Mouse (Mus musculus): ENCODE results near the gene Foxk2.
A peak's percentile ranks its signal among the peaks of the same experiment; 100 is the strongest.

Gene Foxk2

DNA sequence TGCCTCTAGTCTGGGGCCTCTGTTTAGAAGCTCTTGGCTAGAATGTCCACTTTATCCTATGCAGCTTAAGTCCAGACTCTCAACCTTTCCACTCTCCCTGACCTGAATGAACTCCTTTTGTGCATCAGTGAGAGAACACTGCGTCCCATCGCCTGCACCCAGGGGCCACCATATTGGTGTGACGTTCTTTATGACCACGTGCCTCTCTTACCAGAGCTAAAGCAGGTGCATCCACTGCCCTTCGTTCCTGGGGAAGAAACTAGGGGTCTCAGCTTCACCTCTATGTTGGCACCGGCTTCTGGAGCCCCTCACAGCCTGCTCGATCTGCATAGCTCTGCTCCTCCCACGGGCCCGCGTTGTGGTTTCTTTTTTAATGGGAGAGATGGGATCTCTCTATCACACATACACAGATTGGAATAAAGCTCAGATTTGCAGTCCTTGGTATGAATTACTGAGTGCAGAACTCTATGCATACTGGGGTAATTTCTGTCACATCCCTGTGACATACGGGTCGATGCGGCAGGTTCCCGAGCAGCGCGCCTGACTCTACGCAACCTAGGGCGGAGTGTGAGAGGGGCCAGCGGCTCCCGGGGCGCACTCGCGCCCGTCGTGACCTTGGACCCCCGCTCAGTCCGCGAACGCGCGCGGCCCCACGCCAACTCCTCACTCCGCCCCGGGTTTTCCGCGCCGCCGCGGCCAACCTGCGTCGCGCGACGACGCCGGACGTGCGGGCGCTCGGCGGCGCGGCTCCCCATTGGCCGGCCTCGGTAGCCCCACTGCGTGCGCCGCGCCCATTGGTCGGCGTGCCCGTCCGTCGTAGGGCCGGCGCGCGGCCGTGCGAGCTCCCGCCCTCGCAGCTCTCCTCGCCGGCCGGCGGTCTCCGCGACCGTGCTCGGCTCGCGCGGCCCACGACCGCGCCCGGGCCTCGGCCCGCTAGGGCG is at the start of gene Foxk2:
Gene Foxk2, plus strand, starts transcription at position 831 of the 941 bp plus-strand sequence.
- peak; percentile 62 for DNase-seq (ENCODE audit: low read depth)

DNA sequence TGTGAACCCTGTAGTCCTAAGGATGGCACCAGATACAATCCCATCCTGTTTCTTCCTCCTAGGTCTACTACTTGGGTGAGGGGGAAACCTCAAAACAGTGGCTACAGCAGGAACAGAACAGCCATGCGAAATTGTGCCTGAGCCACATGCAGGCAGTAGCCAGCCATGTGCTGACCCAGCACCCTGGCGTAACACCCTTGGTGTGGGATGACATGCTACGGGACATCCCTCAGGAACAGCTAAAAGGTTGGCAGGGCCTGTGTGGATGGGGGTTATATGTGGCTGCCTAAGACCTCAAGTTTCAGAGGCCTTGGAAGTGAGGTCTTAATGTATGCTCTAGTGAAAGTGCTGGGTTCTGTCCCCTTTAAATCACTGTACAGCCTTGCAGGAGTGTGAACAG is 43.0 kb upstream of the Foxk2 start:
- no peak for DNase-seq (ENCODE audit: low read depth)

DNA sequence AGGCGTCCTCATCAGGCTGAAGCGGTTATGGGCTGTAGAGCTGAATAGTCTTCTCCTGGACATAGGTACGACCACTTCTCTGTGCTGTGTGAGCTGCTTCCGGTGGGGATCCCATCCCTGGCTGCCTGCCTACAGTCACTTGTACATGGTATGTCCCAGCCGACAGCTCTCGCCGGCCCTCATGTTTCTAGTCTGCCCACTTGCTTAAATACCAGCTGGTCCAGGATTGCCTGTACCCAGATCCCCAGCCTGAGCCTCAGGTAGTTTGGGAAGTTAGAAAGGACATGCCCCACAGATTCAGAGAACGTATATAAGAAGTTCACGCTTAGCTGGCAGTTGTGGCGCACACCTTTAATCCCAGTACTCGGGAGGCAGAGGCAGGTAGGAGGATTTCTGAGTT is 40.0 kb upstream of the Foxk2 start:
- DNase-seq (ENCODE audit: low read depth), result no peak

DNA sequence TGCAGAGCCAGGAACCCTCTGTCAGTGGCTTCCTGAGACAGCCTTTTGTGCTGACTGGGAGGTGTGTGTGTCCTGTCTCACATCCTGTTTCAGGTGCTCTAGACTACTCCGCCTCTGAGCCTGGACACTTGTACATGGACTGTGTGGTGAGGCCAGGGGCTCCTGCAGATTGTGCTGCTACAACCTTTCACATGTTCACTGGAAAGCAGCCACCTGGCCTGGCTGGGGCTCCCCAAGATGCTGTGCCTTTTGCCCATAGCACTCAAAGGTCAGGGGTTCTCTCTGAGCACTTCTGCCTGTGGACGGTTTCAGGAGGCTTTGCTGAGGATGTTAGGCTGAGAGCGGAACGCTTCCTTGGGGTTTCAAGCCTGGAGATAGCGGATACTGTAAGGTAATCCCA is 39.0 kb upstream of the Foxk2 start:
- DNase-seq (ENCODE audit: low read depth), result no peak

DNA sequence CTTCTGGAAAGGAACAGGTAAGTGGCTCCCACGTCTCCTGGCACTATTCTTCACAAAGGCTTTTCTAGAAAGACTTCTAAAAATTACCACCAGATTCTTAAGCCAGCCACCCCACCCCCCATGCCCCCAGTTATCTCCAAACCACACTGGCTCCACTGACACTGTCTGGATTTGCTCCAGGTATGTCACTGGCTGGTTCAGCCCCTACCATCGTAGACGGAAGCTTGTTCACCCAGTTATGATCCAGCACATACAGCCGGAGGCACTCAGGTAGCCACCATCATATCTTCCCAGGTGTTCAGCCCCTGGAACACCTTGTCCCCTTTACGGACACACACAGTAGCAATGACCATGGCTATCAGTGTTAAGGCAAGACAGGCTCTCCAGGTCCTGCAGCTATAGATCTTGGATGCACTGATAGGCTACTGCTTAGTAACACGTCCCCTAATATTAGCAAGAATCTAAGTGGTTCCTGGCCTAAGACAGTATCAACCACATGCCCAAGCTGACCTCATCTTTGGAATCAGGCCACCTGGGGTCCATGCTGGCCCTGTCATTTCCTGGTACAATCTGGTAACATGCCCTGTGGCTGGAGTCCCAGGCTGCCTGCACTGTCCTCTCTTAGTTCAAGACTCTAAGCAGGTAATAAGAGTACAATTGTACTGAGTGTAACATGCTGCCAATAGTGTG is 38.3 kb upstream of the Foxk2 start:
- no peak for DNase-seq (ENCODE audit: low read depth)

DNA sequence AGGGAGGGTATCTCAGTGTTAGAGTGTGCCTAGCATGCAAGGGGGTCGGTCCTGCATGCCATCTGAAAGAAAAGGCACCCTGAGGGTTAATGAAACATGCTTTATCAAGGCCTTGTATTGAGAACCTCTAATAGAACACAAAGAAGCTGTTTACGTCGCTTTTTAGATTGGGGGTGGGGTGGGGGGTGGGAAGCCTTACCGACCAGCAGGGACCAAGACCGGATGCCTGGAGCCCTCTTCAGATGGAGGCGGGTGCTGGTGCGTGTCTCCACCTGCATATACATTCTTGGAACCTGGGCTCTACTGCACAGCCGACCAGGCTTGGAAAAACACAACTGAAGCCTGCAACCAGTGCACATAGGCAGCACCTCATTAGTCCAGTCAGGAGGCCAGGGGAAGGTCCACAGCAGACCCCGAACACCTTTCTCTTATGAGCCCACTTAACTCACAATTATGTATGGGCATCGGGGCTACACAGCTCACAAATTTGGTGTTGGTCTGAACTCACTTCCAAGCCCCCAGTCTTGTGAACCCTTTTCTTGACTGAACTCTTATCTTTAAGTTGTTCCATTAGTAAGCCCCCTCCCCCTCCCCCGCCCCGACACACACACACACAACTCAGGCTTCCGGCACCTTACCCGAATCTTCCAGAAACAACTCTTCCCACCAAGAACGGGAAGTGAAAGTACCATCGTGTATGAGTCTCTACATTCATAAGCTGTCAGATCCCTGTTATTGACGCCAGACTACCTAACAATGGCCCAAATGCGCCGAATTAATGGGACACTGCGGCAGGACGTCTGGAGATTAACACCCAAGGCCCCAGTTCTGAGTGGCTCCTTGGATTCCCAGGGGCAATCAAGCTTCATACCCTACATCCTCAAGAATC is 31.4 kb upstream of the Foxk2 start:
- DNase-seq (ENCODE audit: low read depth), result peak; percentile 59

DNA sequence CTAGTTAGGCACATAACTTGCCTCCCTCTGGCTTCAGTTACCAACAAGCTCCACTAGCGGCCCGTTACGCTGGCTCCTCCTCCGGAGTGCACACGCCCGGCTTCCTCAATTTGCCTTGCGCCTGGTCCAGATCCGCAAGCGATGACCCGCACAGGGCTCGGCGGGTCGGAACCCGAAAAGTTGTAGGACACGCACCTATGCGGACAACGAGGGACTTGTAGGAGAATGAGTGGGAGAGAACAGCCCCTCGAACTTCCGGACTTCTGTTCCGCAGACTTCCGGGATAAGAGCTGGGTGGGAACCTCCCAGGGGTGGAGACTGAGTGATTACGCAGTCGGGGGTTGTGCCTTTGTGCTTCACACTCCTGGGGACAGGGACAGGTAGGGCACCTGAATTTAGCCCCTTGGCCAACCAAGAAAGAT is 30.8 kb upstream of the Foxk2 start, which contains the start of gene Cybc1:
Gene Cybc1, minus strand, starts transcription at position 305 of the 422 bp plus-strand sequence.
- peak; percentile 68 for DNase-seq (ENCODE audit: low read depth)

DNA sequence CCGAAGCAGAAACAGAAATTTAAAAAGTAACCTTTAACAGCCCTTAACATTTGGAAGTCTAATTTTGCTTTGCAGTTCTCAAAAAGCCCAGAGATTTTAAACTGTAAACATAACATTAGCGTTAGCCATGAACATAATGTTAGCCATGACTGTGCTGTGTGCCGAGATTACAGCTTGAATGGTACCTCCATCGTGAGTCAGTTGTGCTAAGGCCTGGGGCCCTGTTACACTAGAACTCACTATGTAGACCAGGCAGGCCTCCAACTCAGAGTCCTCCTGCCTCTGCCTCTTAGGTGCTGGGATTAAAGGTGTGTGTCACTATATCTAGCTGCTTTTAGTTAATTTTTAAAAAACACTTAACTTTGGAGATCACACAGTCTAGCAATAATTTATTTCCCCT is 28.6 kb upstream of the Foxk2 start:
- DNase-seq (ENCODE audit: low read depth), result no peak

DNA sequence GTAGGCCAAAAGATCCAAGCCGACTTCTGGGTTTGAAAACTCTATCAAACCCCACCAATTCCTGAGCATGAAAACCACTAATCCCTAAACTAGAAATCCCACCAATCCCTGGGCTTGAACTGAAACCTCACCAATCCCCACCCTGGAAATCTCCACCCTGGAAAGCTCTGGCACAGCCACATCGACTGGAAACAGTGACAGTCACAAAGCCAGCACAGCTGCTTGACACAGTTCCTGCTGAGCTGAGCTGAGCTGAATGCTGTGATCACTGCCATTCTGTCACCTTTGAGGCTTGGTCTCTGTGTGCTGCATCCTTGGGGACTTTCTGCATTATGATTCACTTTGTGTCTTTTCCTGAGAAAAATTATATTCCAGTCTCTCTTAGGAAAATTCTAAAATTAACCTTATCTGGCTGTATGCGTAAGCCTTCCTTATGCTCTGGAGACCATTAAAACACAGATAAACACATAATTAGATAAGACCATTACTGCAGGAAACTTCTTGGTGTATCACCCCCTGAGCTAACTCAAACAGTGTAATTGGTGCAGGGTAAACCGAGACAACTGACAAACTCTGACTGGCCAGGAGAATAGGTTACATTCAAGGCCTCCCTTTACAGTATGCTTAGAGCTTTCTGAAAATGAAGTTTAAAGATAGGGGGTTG is 28.0 kb upstream of the Foxk2 start:
- no peak for DNase-seq (ENCODE audit: low read depth)

DNA sequence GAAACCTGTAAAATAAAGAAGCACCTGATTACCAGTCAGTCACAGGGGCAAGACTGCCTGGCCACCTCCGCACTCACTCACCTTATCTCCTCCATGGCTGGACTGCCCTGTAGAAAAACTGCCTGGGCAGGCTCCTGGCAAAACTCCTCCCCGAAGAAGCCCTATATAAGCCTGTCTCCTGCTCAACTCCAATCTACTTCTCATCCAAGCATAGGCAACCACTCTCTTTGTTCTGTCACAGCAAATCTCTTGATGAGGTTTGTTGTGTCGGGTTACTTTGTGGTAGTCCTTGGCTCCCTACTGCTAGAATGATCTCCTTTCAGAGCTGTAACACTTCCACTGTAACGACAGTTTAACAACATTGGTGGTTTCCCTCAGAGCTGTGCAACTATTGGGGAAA is 27.1 kb upstream of the Foxk2 start:
- no peak for DNase-seq (ENCODE audit: low read depth)

DNA sequence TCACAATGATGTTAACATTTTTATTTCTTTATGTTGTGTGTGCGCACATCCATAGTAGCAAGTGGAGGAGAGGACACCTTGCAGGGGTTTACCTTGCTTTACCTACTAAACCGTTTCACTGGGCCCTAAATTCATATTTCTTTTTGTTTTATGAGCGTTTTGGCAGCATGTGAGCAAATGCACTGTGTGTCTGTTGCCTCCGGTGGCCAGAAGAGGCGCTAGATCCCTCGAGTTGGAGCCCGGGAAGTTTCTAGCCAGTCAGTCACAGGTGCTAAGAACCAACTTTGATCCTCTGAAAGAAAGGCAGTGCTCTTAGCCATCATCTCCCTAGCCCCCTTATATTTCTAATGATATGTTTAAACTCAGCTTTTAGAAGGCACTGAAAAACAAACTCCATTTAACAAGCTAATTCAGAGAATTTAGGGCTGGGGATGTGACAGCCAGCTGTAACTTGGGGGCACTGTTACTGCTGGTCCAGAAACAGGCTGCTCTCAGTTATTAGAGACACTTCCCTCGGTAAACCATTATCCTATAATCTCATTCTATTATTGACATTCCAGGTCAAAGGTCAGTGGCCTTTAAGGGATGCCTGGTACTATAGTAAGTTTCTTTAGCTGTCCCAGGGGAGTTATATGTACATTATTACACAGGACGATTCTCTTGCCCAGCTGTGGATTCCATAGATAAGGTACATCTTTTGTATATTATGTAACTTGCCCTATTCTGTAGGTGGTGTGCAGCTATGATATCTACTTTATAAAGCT is 24.1 kb upstream of the Foxk2 start:
- no peak for DNase-seq (ENCODE audit: low read depth)

DNA sequence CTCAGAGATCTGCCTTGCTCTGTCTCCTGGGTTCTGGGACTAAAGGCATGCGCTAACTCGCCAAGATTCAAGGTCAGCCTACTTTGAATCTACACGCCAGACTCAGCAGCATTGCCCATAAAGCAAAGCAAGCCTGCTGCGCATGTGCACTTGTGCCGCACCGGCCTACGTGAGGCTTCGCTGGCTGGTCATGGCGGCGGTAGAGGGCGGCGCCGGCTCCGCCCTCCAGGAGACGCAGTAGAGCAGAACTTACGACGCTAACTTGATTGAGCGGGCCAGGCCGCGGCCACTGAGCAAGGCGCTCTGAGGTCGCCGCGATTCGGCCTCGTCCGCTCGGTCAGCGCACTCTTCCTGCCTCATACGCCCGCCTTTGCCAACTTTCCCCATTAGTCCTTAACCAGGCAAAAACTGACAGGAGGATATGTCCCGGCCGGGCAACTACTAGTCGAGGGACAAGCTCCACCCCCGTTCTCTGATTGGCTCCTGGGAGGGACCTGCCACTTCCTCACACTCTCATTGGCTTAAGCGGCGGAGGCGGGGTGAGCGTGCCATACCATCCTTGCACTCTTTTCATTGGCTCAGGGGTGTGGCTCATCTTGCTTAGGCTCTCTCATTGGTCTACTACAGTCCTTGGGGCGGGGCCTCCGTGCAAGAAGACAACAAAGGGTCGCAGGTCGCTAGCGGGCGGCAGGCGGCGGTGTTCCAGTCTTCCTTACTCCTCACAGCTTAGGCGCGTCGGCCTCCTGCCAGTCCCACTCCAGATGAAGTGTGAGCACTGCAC is 23.0 kb upstream of the Foxk2 start, which contains the start of gene Narf:
Gene Narf, plus strand, starts transcription at position 690 of the 781 bp plus-strand sequence.
- peak; percentile 99 for DNase-seq (ENCODE audit: low read depth)

DNA sequence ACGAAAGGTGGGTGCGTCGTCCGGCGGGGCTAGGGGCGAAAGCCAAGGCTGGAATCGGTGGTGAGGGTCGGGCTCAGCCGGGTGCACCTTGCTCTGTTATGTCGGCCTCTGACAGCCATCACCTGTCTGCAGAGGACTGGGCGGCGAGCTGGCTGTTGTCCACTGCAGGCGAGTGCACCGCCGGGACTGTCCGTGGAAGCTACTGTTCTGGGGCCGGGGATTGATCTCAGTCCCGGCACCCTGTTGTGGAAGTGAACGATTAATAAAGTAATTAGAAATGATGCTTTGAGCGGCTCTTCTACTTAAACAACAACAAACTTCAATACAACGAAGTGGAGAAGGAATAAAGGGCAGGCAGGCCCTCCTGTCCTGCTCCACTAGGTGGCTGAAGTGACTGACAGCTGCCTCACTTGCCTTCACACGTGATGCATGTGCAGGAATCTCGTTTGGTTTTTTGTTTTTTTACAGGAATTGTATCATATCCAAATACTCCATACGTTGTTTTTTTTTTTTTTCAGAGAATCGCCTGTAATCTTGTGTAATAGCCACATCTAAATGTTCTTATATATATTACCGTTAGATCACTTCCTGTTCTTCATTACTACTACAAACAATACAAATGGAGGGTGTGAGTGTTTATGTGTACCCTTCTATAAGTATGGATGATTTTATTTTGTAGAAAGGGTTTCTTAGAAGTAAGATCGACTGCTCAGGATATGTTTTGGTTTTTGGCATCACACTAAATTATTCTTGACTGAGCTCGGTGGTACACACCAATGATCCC is 22.3 kb upstream of the Foxk2 start:
- DNase-seq (ENCODE audit: low read depth), result no peak

DNA sequence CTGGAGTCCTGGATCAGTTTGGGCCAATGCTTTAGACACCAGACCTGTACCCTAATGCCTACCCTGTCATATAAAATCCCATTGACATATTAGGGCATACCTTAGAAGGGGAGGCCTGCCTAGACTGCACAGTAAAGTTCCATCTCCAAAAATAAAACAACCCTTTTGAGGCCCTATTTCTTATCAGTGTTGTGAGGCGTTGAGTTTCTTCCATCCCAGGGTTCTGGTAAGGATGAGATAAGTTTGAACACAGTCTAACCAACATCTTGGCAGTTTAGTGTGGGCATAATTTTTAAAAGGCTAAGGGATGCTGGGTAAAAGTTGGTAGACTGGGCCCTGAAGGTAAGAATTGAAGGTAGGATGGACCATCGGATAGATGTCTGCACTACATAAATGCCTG is 20.1 kb upstream of the Foxk2 start:
- DNase-seq (ENCODE audit: low read depth), result no peak

DNA sequence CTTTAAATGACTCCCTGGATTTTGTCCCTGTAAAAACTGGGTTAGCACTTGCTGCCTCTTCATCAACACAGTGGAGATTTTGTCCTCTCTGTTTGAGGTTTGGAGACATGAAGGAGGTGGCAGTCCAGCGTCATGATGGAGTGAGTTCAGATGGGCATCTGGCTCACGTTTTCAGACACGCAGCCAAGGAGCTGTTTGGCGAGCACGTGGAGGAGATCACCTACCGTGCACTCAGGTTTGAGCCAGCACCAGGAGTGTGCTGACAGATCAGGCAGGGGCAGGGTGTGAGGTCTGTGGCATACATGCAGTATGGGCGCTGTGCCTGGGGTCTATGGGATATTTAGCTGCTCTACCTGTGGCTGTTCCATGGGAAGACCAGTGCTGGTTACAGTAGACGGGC is 9.6 kb upstream of the Foxk2 start:
- DNase-seq (ENCODE audit: low read depth), result no peak

DNA sequence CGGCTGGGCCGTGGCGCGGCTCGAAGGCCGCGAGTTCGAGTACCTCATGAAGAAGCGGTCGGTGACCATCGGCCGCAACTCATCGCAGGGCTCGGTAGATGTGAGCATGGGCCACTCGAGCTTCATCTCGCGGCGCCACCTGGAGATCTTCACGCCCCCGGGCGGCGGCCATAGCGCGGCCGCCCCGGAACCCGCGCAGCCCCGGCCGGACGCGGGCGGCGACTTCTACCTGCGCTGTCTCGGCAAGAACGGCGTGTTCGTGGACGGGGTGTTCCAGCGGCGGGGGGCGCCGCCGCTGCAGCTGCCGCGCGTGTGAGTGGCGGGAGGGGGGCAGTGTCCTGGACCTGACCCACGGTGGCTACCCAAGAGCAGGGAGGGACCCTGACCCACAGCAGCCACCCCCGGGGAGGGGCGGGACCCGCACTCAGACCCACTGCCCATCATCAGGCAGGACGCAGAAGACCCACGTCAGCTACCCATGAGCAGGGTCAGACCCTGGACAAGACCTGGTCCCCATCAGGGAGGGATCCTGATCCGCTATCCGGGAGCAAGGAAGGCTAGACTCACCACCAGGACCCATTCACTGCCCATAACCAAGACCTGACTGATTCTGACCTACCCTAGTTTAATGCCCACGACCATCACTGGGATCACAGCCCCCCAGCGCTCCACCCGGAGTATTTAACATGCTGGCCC is 569 bp downstream of the Foxk2 start:
- DNase-seq (ENCODE audit: low read depth), result no peak

DNA sequence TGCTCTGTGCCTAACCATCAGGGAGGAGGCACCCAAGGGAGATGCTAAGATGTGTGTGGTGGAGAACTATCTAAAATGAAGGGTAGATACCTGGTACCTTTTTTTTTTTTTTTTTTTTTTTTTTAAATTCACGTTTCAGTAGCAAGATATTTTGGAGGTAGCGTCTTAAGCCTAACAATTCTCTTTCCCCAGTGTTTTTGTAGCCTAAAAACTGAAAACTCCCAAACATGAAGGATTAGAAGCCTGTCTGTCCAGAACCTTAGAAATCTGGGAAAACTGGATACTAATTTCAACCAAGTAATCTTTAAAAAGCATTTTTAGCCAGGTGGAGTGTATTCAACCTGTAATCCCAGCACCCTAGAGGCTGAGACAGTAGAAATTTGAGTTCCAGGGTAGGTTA is 1.3 kb downstream of the Foxk2 start:
- DNase-seq (ENCODE audit: low read depth), result no peak

DNA sequence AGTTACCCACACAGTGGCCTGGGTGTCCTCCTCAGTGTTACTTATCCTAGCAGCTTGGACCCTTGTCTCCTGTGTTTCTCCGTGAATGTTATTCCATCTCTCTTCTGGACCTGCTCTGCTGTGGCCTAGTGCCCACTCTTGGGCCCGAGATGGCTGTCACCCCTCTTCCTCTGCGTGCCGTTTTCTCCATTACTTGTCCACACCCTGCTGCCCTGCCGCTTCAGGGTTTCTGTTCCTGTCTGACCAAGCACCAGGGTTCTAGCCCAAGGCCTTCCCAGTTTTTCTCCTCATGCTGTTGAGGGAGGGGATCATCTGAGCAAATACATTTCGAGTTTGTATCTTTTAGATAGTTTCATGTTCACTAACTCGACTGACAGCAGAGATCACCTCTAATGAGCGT is 17.7 kb downstream of the Foxk2 start:
- no peak for DNase-seq (ENCODE audit: low read depth)

DNA sequence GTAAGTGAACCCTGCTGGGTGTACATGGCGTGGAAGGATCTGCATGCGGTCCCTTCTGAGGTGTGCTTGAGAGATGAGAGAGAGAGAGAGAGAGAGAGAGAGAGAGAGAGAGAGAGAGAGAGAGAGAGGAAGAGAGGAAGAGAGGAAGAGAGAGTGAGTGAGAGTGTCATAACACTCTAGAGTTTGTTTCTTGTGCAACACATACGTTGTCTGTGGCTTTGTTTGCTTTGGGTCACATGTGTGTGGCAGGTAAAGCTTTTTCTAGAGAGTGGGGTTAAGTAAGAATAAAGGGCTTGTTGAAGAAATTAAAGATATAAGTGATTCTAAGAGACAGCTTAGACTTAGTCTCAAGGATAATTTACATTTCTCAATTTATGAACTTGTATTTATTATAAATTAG is 18.2 kb downstream of the Foxk2 start:
- DNase-seq (ENCODE audit: low read depth), result no peak
